Mouse (Mus musculus) CH12.LX (cell line): ENCODE measurements around the gene Crtc1. TPM values are rescaled to one million over a fixed set of nuclear protein-coding genes. Genes with fewer than 3 reads are reported as not detected.
A peak's percentile ranks its signal among the peaks of the same experiment; 100 is the strongest.

Experiments used
- DNase-seq: peaks from one replicate; pipeline ENCODE4 v3.0.0-alpha.2; 2013; ENCODE audit errors: extremely low read depth
- H3K27ac ChIP-seq: 2 replicates; pipeline ENCODE4 v1.5.1; 2012; ENCODE audit warnings: low read depth, mild to moderate bottlenecking, control low read depth, moderate library complexity; ENCODE audit not compliant: insufficient read depth
- H3K27me3 ChIP-seq: replicated peaks from 2 replicates; pipeline ENCODE3; 2012; ENCODE audit warnings: inconsistent platforms
- H3K36me3 ChIP-seq, 2 experiments: replicated peaks in 1 of 2; 2 replicates each; pipeline versions ENCODE3 to v1.6.1; 2012; ENCODE audit warnings: inconsistent platforms in 1 of 2, low read length in 1 of 2, mild to moderate bottlenecking in 1 of 2, mixed read lengths in 1 of 2, moderate library complexity in 1 of 2; ENCODE audit not compliant: control insufficient read depth in 1 of 2, insufficient read depth in 1 of 2
- H3K4me1 ChIP-seq, 2 experiments: 2 replicates each; pipeline ENCODE4 v1.6.1; 2012; ENCODE audit warnings: inconsistent platforms in 1 of 2, moderate library complexity in 1 of 2; ENCODE audit not compliant: insufficient read depth in 2 of 2, control insufficient read depth in 1 of 2
- H3K4me2 ChIP-seq: 2 replicates; pipeline ENCODE4 v1.6.1; 2012; ENCODE audit warnings: low read depth, mild to moderate bottlenecking, control low read depth; ENCODE audit not compliant: poor library complexity, insufficient read depth, severe bottlenecking
- H3K4me3 ChIP-seq, 3 experiments: fragments of 150-350 bp in 1 of 3; sonication (generic) in 1 of 3; replicated peaks in 1 of 3; 2 replicates each; pipeline versions ENCODE3 to v1.5.1; 2011 to 2012; ENCODE audit warnings: low read depth in 2 of 3, low read length in 2 of 3, mild to moderate bottlenecking in 2 of 3, moderate library complexity in 2 of 3, control low read depth in 1 of 3, improper control_type of control experiment in 1 of 3, inconsistent platforms in 1 of 3, mixed read lengths in 1 of 3; ENCODE audit not compliant: poor library complexity in 1 of 3
- H3K79me2 ChIP-seq: replicated peaks from 2 replicates; pipeline ENCODE4 v1.6.1; 2012; ENCODE audit warnings: mild to moderate bottlenecking, moderate library complexity; ENCODE audit not compliant: control insufficient read depth, poor library complexity, insufficient read depth, severe bottlenecking; ENCODE audit errors: extremely low read depth
- H3K9ac ChIP-seq: 2 replicates; pipeline ENCODE4 v1.6.1; 2012; ENCODE audit warnings: low read depth, mild to moderate bottlenecking, control low read depth, moderate library complexity; ENCODE audit not compliant: insufficient read depth
- H3K9me3 ChIP-seq: replicated peaks from 2 replicates; pipeline ENCODE3; 2012; ENCODE audit warnings: low read length, inconsistent platforms, mixed read lengths
- BHLHE40 ChIP-seq: IDR thresholded peaks from 2 replicates; pipeline ENCODE4 v1.6.1; 2011; ENCODE audit warnings: mild to moderate bottlenecking, low read depth, low read length, improper control_type of control experiment
- CTCF ChIP-seq, 2 experiments: IDR thresholded peaks in 1 of 2; conservative IDR thresholded peaks in 1 of 2; 2 replicates each; pipeline ENCODE4 v1.5.1; 2011 to 2012; ENCODE audit warnings: low read depth in 2 of 2, low read length in 2 of 2, improper control_type of control experiment in 1 of 2, inconsistent platforms in 1 of 2, mild to moderate bottlenecking in 1 of 2, moderate library complexity in 1 of 2
- E2F4 ChIP-seq: IDR thresholded peaks from 2 replicates; pipeline ENCODE4 v1.6.1; 2011; ENCODE audit warnings: low read depth, low read length, improper control_type of control experiment; ENCODE audit not compliant: insufficient replicate concordance
- ELF1 ChIP-seq: IDR thresholded peaks from 2 replicates; pipeline ENCODE4 v1.6.1; 2014; ENCODE audit warnings: low read depth, mild to moderate bottlenecking, inconsistent platforms, low read length, improper control_type of control experiment
- EP300 ChIP-seq: IDR thresholded peaks from 2 replicates; pipeline ENCODE4 v1.6.1; 2011; ENCODE audit warnings: low read length, improper control_type of control experiment
- HCFC1 ChIP-seq: IDR thresholded peaks from 2 replicates; pipeline ENCODE4 v1.6.1; 2012; ENCODE audit warnings: low read depth, mild to moderate bottlenecking, inconsistent platforms, low read length, improper control_type of control experiment
- IRF4 ChIP-seq: IDR thresholded peaks from 2 replicates; pipeline ENCODE4 v1.6.1; 2014; ENCODE audit warnings: low read depth, mild to moderate bottlenecking, inconsistent platforms, low read length, improper control_type of control experiment
- MAFK ChIP-seq: IDR thresholded peaks from 2 replicates; pipeline ENCODE4 v1.6.1; 2011; ENCODE audit warnings: low read length, improper control_type of control experiment; ENCODE audit not compliant: insufficient replicate concordance
- MAX ChIP-seq: IDR thresholded peaks from 2 replicates; pipeline ENCODE4 v1.6.1; 2011; ENCODE audit warnings: low read length, improper control_type of control experiment
- MAZ ChIP-seq: IDR thresholded peaks from 2 replicates; pipeline ENCODE4 v1.6.1; 2012; ENCODE audit warnings: low read depth, mild to moderate bottlenecking, inconsistent platforms, low read length, improper control_type of control experiment, moderate library complexity
- MEF2A ChIP-seq: IDR thresholded peaks from 2 replicates; pipeline ENCODE4 v1.6.1; 2014; ENCODE audit warnings: low read depth, mild to moderate bottlenecking, inconsistent platforms, low read length, improper control_type of control experiment, borderline replicate concordance
- MXI1 ChIP-seq: IDR thresholded peaks from 2 replicates; pipeline ENCODE4 v1.6.1; 2011; ENCODE audit warnings: mild to moderate bottlenecking, low read depth, low read length, improper control_type of control experiment
- MYC ChIP-seq: IDR thresholded peaks from 2 replicates; pipeline ENCODE4 v1.6.1; 2011; ENCODE audit warnings: low read depth, mild to moderate bottlenecking, improper control_type of control experiment, low read length
- NELFE ChIP-seq: IDR thresholded peaks from 2 replicates; pipeline ENCODE4 v1.6.1; 2011; ENCODE audit warnings: low read depth, low read length, improper control_type of control experiment
- NRF1 ChIP-seq: IDR thresholded peaks from 2 replicates; pipeline ENCODE4 v1.6.1; 2014; ENCODE audit warnings: low read depth, mild to moderate bottlenecking, inconsistent platforms, low read length, improper control_type of control experiment, moderate library complexity
- PAX5 ChIP-seq: IDR thresholded peaks from 2 replicates; pipeline ENCODE4 v1.6.1; 2012; ENCODE audit warnings: low read length, inconsistent platforms, mixed read lengths
- POLR2A ChIP-seq: IDR thresholded peaks from 2 replicates; pipeline ENCODE4 v1.6.1; 2011; ENCODE audit warnings: low read depth, mild to moderate bottlenecking, improper control_type of control experiment, low read length
- POLR2AphosphoS2 ChIP-seq: IDR thresholded peaks from 2 replicates; pipeline ENCODE4 v1.6.1; 2011; ENCODE audit warnings: low read depth, low read length, improper control_type of control experiment
- RAD21 ChIP-seq: IDR thresholded peaks from 2 replicates; pipeline ENCODE4 v1.6.1; 2011; ENCODE audit warnings: low read depth, mild to moderate bottlenecking, low read length, improper control_type of control experiment, moderate library complexity
- RCOR1 ChIP-seq: conservative IDR thresholded peaks from 2 replicates; pipeline ENCODE4 v1.6.1; 2012; ENCODE audit warnings: low read depth, mild to moderate bottlenecking, inconsistent platforms, low read length, improper control_type of control experiment
- SIN3A ChIP-seq: IDR thresholded peaks from 2 replicates; pipeline ENCODE4 v1.6.1; 2012; ENCODE audit warnings: low read length, improper control_type of control experiment, inconsistent platforms
- SMC3 ChIP-seq: IDR thresholded peaks from 2 replicates; pipeline ENCODE4 v1.6.1; 2011; ENCODE audit warnings: low read depth, low read length, improper control_type of control experiment
- TBP ChIP-seq: conservative IDR thresholded peaks from 2 replicates; pipeline ENCODE4 v1.6.1; 2011; ENCODE audit warnings: low read depth, low read length, improper control_type of control experiment
- TCF12 ChIP-seq: IDR thresholded peaks from 2 replicates; pipeline ENCODE4 v1.6.1; 2014; ENCODE audit warnings: low read depth, mild to moderate bottlenecking, inconsistent platforms, low read length, improper control_type of control experiment
- USF1 ChIP-seq: IDR thresholded peaks from 2 replicates; pipeline ENCODE4 v1.6.1; 2014; ENCODE audit warnings: low read depth, mild to moderate bottlenecking, inconsistent platforms, low read length, improper control_type of control experiment
- USF2 ChIP-seq: conservative IDR thresholded peaks from 2 replicates; pipeline ENCODE4 v1.6.1; 2011; ENCODE audit warnings: low read depth, low read length, improper control_type of control experiment
- ZC3H11A ChIP-seq: IDR thresholded peaks from 2 replicates; pipeline ENCODE4 v1.6.1; 2012; ENCODE audit warnings: low read depth, mild to moderate bottlenecking, inconsistent platforms, low read length, improper control_type of control experiment
- ZKSCAN1 ChIP-seq: IDR thresholded peaks from 2 replicates; pipeline ENCODE4 v1.6.1; 2012; ENCODE audit warnings: low read depth, inconsistent platforms, low read length, improper control_type of control experiment, borderline replicate concordance
- ZMIZ1 ChIP-seq: IDR thresholded peaks from 2 replicates; pipeline ENCODE4 v1.6.1; 2012; ENCODE audit warnings: low read depth, mild to moderate bottlenecking, inconsistent platforms, low read length, improper control_type of control experiment
- dilution Hi-C: fragments of 300-500 bp; cut with MboI; formaldehyde crosslinking; loops from 2 replicates; pipeline ENCODE4 v1.14.3; 2020; ENCODE audit warnings: low sequenced_read_pairs; ENCODE audit not compliant: extremely low pct_unique_long_range_greater_than_20kb, extremely low pct_ligation_motif_present
- in situ Hi-C: fragments of 300-500 bp; cut with MboI; formaldehyde crosslinking; loops from 3 replicates; pipeline ENCODE4 v1.14.3; 2019; ENCODE audit warnings: low sequenced_read_pairs, low pct_ligation_motif_present, low pct_unique_long_range_greater_than_20kb, mixed read lengths
- polyA plus RNA-seq: library from polyadenylated mRNA; unstranded; fragments of >175 nt; gene quantifications from 2 replicates; pipeline ENCODE4 v1.2.1, GENCODE M21; 2012; ENCODE audit warnings: low read depth; ENCODE audit not compliant: insufficient read length
- total RNA-seq, 2 experiments: library from RNA; depleted of rRNA; stranded (reverse); fragments of 300-350 nt in 1 of 2; fragments of >200 nt in 1 of 2; gene quantifications; 2 replicates each; pipeline ENCODE4 v1.2.3; 2012 to 2014

Gene Crtc1
- total and polyA plus RNA-seq, 3 experiments: 2.0 to 8.6 (median 2.2) TPM

DNA sequence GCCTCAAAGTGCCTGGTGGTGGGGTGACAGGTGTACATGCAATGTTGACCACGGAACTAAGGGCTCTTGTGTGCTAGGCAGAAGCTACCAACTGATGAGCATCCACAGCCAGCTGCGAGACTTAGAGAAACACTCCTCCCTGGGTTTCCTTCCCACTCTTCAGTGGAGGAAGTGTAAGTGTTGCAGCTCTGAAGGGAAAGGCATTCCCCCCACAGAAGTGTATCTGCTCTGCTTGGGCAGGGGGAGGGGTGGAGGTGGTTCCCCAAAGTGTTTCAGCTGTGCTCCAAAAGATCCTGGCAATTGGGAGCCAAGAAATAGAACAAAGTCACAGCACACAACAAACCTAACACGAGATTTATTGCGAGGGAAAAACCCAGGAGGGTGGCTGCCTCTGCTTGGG is 85.4 kb downstream of the Crtc1 start:
- H3K27me3 ChIP-seq: no peaks in the 10 kb centered on the region
- no peaks in the 10 kb centered on the region for H3K9me3 ChIP-seq
- dilution Hi-C loops: no loop called here
- TF ChIP-seq POLR2AphosphoS2: no peak
- TF ChIP-seq CTCF (conservative IDR thresholded peaks at IDR 0.05 in 1 of 2, IDR thresholded peaks at IDR 0.05 in 1 of 2; ENCODE audit: low read depth in 2 of 2, low read length in 2 of 2): no peak
- no peak for TF ChIP-seq TBP
- no peak for TF ChIP-seq MEF2A
- TF ChIP-seq MAZ: no peak
- no peak for TF ChIP-seq USF2
- TF ChIP-seq USF1: no peak
- TF ChIP-seq NRF1: no peak
- TF ChIP-seq RCOR1: no peak
- no peak for TF ChIP-seq ZMIZ1
- TF ChIP-seq E2F4: no peak
- TF ChIP-seq MAFK: no peak
- TF ChIP-seq IRF4: no peak
- no peak for TF ChIP-seq EP300
- no peak for TF ChIP-seq POLR2A
- no peak for TF ChIP-seq SIN3A
- no peak for TF ChIP-seq BHLHE40
- TF ChIP-seq RAD21: no peak
- no peak for TF ChIP-seq ELF1
- no peak for TF ChIP-seq MYC
- TF ChIP-seq, all 38 proteins: peak for 0
- peaks cover 38% of the 10 kb centered on the region for H3K79me2 ChIP-seq
- H3K27ac ChIP-seq: no peak overlapping the region
- peaks cover 27 to 38% of the 10 kb centered on the region in 2 experiments for H3K4me1 ChIP-seq
- in situ Hi-C loops: no loop called here
- H3K9ac ChIP-seq: peak overlapping the region; percentile 55; the same call in 1 of the 2 replicates
- peaks cover 6 to 25% of the 10 kb centered on the region in 2 experiments for H3K36me3 ChIP-seq
- peak overlapping the region; percentile 65 for H3K4me2 ChIP-seq
- DNase-seq: no peak
- peak overlapping the region; percentile 42 to 90 (median 51) for H3K4me3 ChIP-seq

DNA sequence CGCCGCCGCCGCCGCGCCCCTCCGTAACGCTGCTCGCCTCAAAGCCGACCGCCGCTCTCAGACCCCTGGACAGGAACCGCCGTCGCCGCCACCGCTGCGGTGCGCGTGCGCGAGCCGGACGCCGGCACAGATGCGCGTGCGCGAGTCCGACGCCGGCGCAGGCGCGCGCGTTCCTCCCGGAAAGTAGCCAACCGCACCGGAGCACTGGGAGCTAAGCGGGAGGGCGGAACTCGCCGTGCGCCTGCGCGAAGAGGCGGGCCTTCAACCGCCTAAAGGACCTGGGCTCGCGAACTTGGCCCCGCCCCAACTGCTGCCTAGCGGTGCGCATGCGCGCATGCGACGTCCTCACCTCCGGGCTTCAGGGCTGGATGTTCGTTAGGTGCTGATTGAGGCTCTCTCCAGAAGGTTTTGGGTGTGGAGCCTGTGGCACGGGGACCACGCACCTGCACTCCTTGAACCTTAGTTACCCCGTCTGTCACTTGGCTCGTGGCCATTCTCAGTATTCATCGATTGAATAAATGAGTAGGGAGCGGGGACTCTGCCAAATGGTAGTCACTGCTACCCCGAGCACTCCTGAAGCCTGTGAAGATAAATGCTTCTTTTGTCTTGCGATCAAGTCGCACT is 86.1 kb downstream of the Crtc1 start, which contains the start of gene Upf1:
TSS of gene Upf1 (minus strand) at position 85 of the 624 bp plus-strand sequence.
- peak; percentile 98 for DNase-seq
- no peak for TF ChIP-seq ZKSCAN1
- TF ChIP-seq ZC3H11A: no peak
- peak; percentile 46; the same call in 1 of the 2 replicates for TF ChIP-seq MXI1
- no peak for TF ChIP-seq USF1
- no peak for TF ChIP-seq MAFK
- TF ChIP-seq TBP: peak; percentile 81
- peak; percentile 35; the same call in 1 of the 2 replicates for TF ChIP-seq IRF4
- TF ChIP-seq PAX5: no peak
- peak; percentile 54 for TF ChIP-seq HCFC1
- TF ChIP-seq TCF12: peak; percentile 65; the same call in 1 of the 2 replicates
- TF ChIP-seq MAX: 0 out of 2 replicates have a peak, but pooled peaks have one; percentile 48
- no peak for TF ChIP-seq RCOR1
- TF ChIP-seq NELFE: peak; percentile 98
- TF ChIP-seq ELF1: peak; percentile 90
- TF ChIP-seq SIN3A: no peak
- peak; percentile 95 for TF ChIP-seq POLR2A
- no peak for TF ChIP-seq SMC3
- peak; percentile 94 for TF ChIP-seq NRF1
- peak; percentile 91 for TF ChIP-seq POLR2AphosphoS2
- TF ChIP-seq MEF2A: peak; percentile 51; the same call in 1 of the 2 replicates
- TF ChIP-seq MAZ: 0 out of 2 replicates have a peak, but pooled peaks have one; percentile 44
- TF ChIP-seq BHLHE40: no peak; the same call in 1 of the 2 replicates
- TF ChIP-seq ZMIZ1: peak; percentile 96

More for the DNA sequence above, 86.1 kb downstream of the Crtc1 start, which contains the start of gene Upf1:
- Histone ChIP-seq H3K9ac (peak within 1 kb of the TSS; percentile 83), H3K9me3 (no peaks in the 10 kb centered on the region), H3K4me1 (peaks cover 34 to 45% of the 10 kb centered on the region in 2 experiments), H3K27ac (peak within 1 kb of the TSS; percentile 48), H3K79me2 (peaks cover 45% of the 10 kb centered on the region), H3K4me2 (peak within 1 kb of the TSS; percentile 65), H3K27me3 (no peaks in the 10 kb centered on the region), H3K4me3 (peak within 1 kb of the TSS; percentile 85 to 90 (median 85)), H3K36me3 (peaks cover 13 to 32% of the 10 kb centered on the region in 2 experiments)
- dilution Hi-C loops (no loop called here), in situ Hi-C loops (no loop called here)
